Mouse (Mus musculus) kidney, adult 8-10 months (tissue): ENCODE results near the gene Rgl2.

Source experiments
- DNase-seq, 2 experiments: peaks; one replicate each; pipeline ENCODE4 v3.0.0; 2022

The Rgl2 gene

DNA sequence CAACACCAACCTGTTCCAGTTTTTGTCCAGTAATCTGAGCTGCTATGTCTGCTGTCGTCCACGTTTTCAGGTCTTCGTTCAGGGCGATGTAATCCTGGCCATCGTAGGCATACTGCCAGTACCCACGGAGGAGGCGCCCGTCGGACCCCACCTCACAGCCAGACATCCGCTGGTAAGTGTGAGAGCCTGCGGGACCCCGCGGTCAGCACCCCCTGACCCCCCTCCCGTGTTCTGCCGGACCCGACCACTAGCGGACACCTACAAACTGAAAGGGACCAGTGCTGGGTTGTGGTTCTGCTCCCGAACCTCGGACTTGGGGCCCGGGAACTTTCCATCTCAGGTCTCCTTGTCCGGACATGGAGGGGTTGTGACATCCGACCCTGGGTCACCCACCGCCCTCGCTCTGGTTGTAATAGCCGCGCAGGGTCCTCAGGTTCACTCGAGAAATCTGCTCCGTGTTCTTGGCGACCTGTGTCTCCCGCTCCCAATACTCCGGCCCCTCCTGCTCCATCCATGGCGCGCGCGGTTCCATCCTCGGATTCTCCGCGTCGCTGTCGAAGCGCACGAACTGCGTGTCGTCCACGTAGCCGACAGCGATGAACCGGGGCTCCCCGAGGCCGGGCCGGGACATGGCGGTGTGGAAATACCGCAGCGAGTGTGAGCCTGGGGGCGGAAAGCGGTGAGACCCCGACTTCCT lies 48.7 kb downstream of the Rgl2 start:
- no peak for DNase-seq

DNA sequence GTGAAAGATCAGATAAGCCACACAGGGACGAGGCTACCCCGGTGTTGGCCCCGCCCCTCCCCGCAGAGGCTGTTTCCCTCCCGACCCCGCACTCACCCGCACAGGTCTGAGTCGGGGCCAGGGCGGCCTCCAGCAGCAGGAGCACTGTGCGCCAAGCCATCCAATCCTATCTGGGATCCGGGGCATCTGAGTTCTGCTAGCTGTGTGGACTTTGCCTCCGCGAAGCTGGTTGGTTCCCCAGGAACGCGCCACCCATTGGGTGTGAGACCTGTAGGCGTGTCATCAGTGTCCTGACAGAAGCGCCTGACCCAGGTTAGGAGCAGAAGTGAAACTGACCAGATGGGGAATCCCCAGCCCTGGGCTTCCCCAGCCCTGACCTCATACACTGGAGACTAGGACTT lies 49.3 kb downstream of the Rgl2 start:
- DNase-seq, result peak; percentile 96

DNA sequence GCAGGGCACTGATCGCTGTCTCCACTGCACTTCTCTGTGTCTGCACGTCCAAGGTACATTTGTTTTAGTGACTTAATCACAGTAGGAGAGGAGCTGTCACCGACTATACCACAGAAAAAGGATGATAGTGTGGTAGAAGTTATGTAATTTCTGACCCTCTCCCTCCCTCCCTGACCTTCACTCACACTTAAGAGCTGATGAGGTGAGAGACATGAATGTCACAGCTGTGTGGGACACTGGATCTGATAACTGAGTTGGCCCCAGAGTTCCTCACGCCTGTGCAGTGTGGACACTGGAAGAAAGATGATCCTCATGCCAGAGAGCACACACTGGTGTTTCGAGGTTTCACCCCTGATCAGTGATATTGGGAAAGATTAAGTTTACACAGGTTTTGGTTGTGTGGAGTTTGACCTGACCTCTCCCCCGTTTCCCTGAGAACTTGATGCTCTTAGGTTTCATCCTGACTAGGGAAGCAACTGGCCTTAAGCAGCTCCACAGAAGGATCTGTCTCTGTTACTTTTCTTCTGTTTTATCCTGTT lies 50.2 kb downstream of the Rgl2 start:
- DNase-seq, result no peak

DNA sequence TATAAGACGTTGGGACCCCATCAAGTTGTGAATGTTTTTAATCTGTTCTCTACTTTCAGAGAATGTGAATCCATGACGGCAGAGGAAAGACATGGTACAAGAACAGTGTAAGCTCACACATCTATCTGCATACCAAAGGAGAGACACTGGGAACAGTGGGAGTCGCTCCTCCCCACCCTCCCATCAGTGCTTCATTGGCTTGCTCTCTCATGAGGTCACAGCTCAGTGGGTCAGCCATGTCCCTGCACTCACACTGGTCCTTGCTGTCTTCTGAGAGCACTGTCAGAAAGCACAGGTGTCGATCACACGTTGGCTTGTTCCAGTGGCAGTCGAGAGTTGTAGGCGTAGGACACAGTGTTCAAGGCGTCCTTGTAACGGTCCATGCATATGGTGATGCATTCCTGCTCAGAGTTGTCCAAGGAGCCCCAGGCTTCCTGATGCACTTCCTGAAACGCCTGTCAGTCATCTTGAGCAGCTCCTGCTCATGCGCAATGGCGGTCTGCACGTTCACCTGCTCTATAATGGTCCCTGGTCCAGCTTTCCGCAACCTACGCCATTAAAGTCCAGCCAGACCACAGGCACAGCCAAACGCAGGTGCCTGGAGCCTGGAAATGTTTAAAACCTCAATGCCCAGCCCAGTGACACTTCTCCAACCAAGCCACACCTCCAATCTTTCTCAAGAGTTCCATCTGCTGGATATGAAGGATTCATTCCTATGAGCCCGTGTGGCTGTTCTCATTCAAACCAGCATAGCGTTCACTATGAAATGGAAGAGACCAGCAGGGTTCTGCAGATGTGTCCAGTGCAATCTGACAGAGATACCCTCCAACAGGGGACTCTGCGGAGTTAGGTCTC lies 51.1 kb downstream of the Rgl2 start:
- DNase-seq, result no peak

DNA sequence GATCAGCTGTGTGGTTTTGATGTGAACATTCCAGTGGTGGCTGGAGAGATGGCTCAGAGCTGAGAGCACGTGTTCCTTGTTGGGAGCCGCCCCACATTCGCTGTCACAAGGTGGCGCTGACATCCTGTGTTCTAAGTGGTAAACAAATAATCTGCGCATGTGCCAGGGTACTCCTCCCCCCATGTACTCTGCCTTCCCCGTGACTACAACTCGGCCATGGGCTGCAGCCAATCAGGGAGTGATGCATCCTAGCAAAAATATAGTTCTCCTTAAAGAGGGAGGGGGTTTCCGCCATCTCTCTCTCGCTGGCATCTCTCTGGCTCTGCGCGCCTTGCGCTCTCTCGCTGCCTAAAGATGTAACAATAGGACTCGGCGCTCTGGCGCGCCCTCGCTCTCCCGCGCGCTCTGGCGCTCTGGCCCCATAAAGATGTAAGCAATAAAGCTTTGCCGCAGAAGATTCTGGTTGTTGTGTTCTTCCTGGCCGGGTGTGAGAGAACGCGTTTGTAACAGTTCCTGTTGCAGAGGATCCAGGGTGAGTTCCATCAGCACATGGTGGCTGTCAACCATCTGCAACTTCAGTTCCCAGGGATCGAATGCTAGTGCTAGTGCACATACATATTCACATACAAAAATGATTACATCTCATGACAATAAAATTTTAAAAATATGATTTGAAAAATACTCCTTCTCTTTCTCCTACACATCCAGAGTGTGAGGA lies 52.0 kb downstream of the Rgl2 start:
- peak; percentile 93 to 94 for DNase-seq

DNA sequence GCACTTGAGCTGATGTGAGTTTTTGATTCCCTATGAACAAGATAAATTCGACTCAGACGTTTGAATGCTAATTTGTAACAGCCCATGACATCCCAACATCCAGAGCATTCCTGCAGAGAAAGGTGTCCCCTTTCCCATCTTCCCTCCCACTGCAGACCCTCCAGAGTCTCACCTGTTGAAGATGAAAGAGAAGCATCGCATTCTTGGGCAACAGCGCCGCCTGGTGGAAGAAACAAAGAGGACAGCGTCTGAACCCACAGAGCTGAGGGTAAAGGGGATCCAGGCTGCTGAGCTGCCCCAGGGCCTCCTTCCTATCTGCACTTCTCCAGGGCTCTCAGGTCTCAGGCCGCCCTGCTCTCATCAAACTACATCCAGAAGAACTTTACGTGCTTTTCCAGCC lies 52.8 kb downstream of the Rgl2 start:
- peak in 1 of 2 experiments; percentile 75 for DNase-seq
